Mouse (Mus musculus) embryonic facial prominence, embryonic 10.5 days (tissue): ENCODE results near the gene Bzw1. TPM values are rescaled to one million over a fixed set of nuclear protein-coding genes. Genes with fewer than 3 reads are reported as not detected.
"Not testable (repeated sequence)": the region's sequence is repeated elsewhere in the genome, so short reads cannot be mapped to it uniquely, and the experiment has no call there.

Experiments
- DNase-seq: peaks from one replicate; pipeline ENCODE4 v3.0.0-alpha.2; 2017; ENCODE audit warnings: low spot score
- H3K27ac ChIP-seq: fragments of 300-500 bp; sonication (generic); replicated peaks from 2 replicates; pipeline ENCODE4 v1.5.1; 2016; ENCODE audit warnings: mild to moderate bottlenecking
- H3K27me3 ChIP-seq: fragments of 300-500 bp; sonication (generic); replicated peaks from 2 replicates; pipeline ENCODE4 v1.6.1; 2016; ENCODE audit warnings: low read depth, mild to moderate bottlenecking; ENCODE audit not compliant: poor library complexity, severe bottlenecking
- H3K36me3 ChIP-seq: fragments of 300-500 bp; sonication (generic); replicated peaks from 2 replicates; pipeline ENCODE4 v1.6.1; 2016; ENCODE audit warnings: mild to moderate bottlenecking, moderate library complexity
- H3K4me1 ChIP-seq: fragments of 300-500 bp; sonication (generic); 2 replicates; pipeline ENCODE4 v1.6.1; 2016
- H3K4me3 ChIP-seq: fragments of 300-500 bp; sonication (generic); 2 replicates; pipeline ENCODE4 v1.5.1; 2016; ENCODE audit warnings: mild to moderate bottlenecking, moderate library complexity
- H3K9me3 ChIP-seq: fragments of 300-500 bp; sonication (generic); 2 replicates; pipeline ENCODE4 v1.6.1; 2016; ENCODE audit warnings: mild to moderate bottlenecking
- WGBS: fragments of 180-500 bp; shearing (Covaris S2); methylation state at CpG from one replicate; pipeline ENCODE4 v1.1.7; 2016; 5-methylcytosine and 5-hydroxymethylcytosine counted together
- polyA plus RNA-seq: library from polyadenylated mRNA; unstranded; fragments of >200 nt; fragmentation: Nextera tagmentation; extraction: Ambion mirVana; gene quantifications from 2 replicates; pipeline ENCODE4 v1.2.1, GENCODE M21; 2016

The Bzw1 gene
- polyA plus RNA-seq, 1 experiment from 2014 or later, result 444 TPM

- H3K4me1 ChIP-seq, H3K36me3 ChIP-seq, H3K27me3 ChIP-seq, H3K4me3 ChIP-seq, H3K9me3 ChIP-seq, DNase-seq, H3K27ac ChIP-seq: not testable (repeated sequence)
- WGBS, result 89% methylated on average over 2 of the region's 2 CpGs
Measured at GRCm38 (mm10) chr1:58374266-58374665, 18.4 kb upstream of the Bzw1 start.

GRCm38 (mm10) chr1:58375574-58376147 lies 17.0 kb upstream of the Bzw1 start:
- 79% methylated on average over 3 of the region's 3 CpGs for WGBS
- Histone ChIP-seq H3K9me3 (no peaks in the 10 kb centered on the region), H3K4me1 (no peaks in the 10 kb centered on the region), H3K4me3 (no peak overlapping the region), H3K27me3 (no peaks in the 10 kb centered on the region), H3K36me3 (no peaks in the 10 kb centered on the region), H3K27ac (no peak overlapping the region)
- no peak for DNase-seq

- H3K9me3 ChIP-seq, result no peaks in the 10 kb centered on the region; the same call in 1 of the 2 replicates
- H3K4me1 ChIP-seq, result no peaks in the 10 kb centered on the region
- peaks cover 10% of the 10 kb centered on the region; the same call in 1 of the 2 replicates for H3K36me3 ChIP-seq
- WGBS, result 83% methylated on average over 5 of the region's 5 CpGs
- DNase-seq, result no peak
- H3K4me3 ChIP-seq, result no peak overlapping the region
- no peak overlapping the region for H3K27ac ChIP-seq
- H3K27me3 ChIP-seq, result no peaks in the 10 kb centered on the region
Measured at GRCm38 (mm10) chr1:58382586-58383281, 10.0 kb upstream of the Bzw1 start.

GRCm38 (mm10) chr1:58391421-58392267 lies 1.1 kb upstream of the Bzw1 start:
- H3K4me1 ChIP-seq, result peaks cover 18% of the 10 kb centered on the region
- no peaks in the 10 kb centered on the region for H3K27me3 ChIP-seq
- H3K27ac ChIP-seq, result peak overlapping the region; percentile 100
- peaks cover 36% of the 10 kb centered on the region for H3K36me3 ChIP-seq
- WGBS, result 47% methylated on average over 19 of the region's 19 CpGs
- peak overlapping the region; percentile 90 for H3K4me3 ChIP-seq
- no peaks in the 10 kb centered on the region; the same call in 1 of the 2 replicates for H3K9me3 ChIP-seq
- DNase-seq, result no peak

GRCm38 (mm10) chr1:58392268-58392651 lies 438 bp upstream of the Bzw1 start:
- peak overlapping the region; percentile 100 for H3K27ac ChIP-seq
- no peaks in the 10 kb centered on the region for H3K9me3 ChIP-seq
- peak; percentile 62 for DNase-seq
- no peaks in the 10 kb centered on the region for H3K27me3 ChIP-seq
- H3K4me3 ChIP-seq, result peak overlapping the region; percentile 90
- peaks cover 18% of the 10 kb centered on the region for H3K4me1 ChIP-seq
- 1% methylated on average over 16 of the region's 16 CpGs for WGBS
- H3K36me3 ChIP-seq, result peaks cover 36% of the 10 kb centered on the region

- H3K36me3 ChIP-seq, result peaks cover 43% of the 10 kb centered on the region
Measured at GRCm38 (mm10) chr1:58393284-58394195, 842 bp downstream of the Bzw1 start.

GRCm38 (mm10) chr1:58395341-58395740 lies 2.6 kb downstream of the Bzw1 start:
- no peak overlapping the region for H3K4me3 ChIP-seq
- no peak overlapping the region for H3K27ac ChIP-seq
- 89% methylated on average over 3 of the region's 3 CpGs for WGBS
- peaks cover 59% of the 10 kb centered on the region for H3K36me3 ChIP-seq
- no peaks in the 10 kb centered on the region for H3K27me3 ChIP-seq
- no peak for DNase-seq
- H3K9me3 ChIP-seq, result no peaks in the 10 kb centered on the region
- H3K4me1 ChIP-seq, result peaks cover 18% of the 10 kb centered on the region

More at GRCm38 (mm10) chr1:58393284-58394195, 842 bp downstream of the Bzw1 start:
- H3K27me3 ChIP-seq, result no peaks in the 10 kb centered on the region
- under 1% methylated on average over 85 of the region's 90 CpGs for WGBS
- peak overlapping the region; percentile 90 for H3K4me3 ChIP-seq
- H3K9me3 ChIP-seq, result no peaks in the 10 kb centered on the region
- H3K4me1 ChIP-seq, result peaks cover 18% of the 10 kb centered on the region
- H3K27ac ChIP-seq, result peak overlapping the region; percentile 100
- peak; percentile 65 for DNase-seq

- Histone ChIP-seq H3K9me3 (no peaks in the 10 kb centered on the region), H3K36me3 (peaks cover 68% of the 10 kb centered on the region), H3K27ac (no peak overlapping the region), H3K4me1 (peaks cover 16% of the 10 kb centered on the region), H3K4me3 (no peak overlapping the region), H3K27me3 (no peaks in the 10 kb centered on the region)
- no peak for DNase-seq
- 95% methylated on average over 1 of the region's 1 CpGs for WGBS
Measured at GRCm38 (mm10) chr1:58396179-58396578, 3.5 kb downstream of the Bzw1 start.

GRCm38 (mm10) chr1:58397731-58398130 lies 5.0 kb downstream of the Bzw1 start:
- Histone ChIP-seq H3K27ac (no peak overlapping the region), H3K9me3 (no peaks in the 10 kb centered on the region), H3K4me3 (no peak overlapping the region), H3K36me3 (peaks cover 83% of the 10 kb centered on the region), H3K4me1 (peaks cover 8% of the 10 kb centered on the region; the same call in 1 of the 2 replicates), H3K27me3 (no peaks in the 10 kb centered on the region)
- WGBS, result 96% methylated on average over 6 of the region's 6 CpGs
- DNase-seq, result no peak

GRCm38 (mm10) chr1:58401396-58401795 lies 8.7 kb downstream of the Bzw1 start:
- WGBS, result 91% methylated on average over 6 of the region's 6 CpGs
- no peak overlapping the region for H3K27ac ChIP-seq
- H3K27me3 ChIP-seq, result no peaks in the 10 kb centered on the region
- H3K4me3 ChIP-seq, result no peak overlapping the region
- H3K9me3 ChIP-seq, result no peaks in the 10 kb centered on the region
- no peak for DNase-seq
- H3K4me1 ChIP-seq, result no peaks in the 10 kb centered on the region
- peaks cover 97% of the 10 kb centered on the region for H3K36me3 ChIP-seq

- WGBS, result 96% methylated on average over 5 of the region's 5 CpGs
- Histone ChIP-seq H3K4me1 (no peaks in the 10 kb centered on the region), H3K4me3 (no peak overlapping the region), H3K9me3 (no peaks in the 10 kb centered on the region), H3K27ac (no peak overlapping the region), H3K27me3 (no peaks in the 10 kb centered on the region), H3K36me3 (peaks cover 93% of the 10 kb centered on the region)
- DNase-seq, result no peak
Measured at GRCm38 (mm10) chr1:58403745-58404144, 11.0 kb downstream of the Bzw1 start.

- no peak for DNase-seq
- no peaks in the 10 kb centered on the region for H3K4me1 ChIP-seq
- H3K27ac ChIP-seq, result no peak overlapping the region
- no peaks in the 10 kb centered on the region for H3K27me3 ChIP-seq
- H3K36me3 ChIP-seq, result peaks cover 88% of the 10 kb centered on the region
- 96% methylated on average over 7 of the region's 7 CpGs for WGBS
- no peaks in the 10 kb centered on the region for H3K9me3 ChIP-seq
- H3K4me3 ChIP-seq, result no peak overlapping the region
Measured at GRCm38 (mm10) chr1:58407321-58407720, 14.6 kb downstream of the Bzw1 start.
